Mouse (Mus musculus) midbrain, embryonic 10.5 days (tissue): ENCODE measurements around the gene Lrrc10. TPM values are rescaled to one million over a fixed set of nuclear protein-coding genes. Genes with fewer than 3 reads are reported as not detected.
A peak's percentile ranks its signal among the peaks of the same experiment; 100 is the strongest.
"Not testable (repeated sequence)": the region's sequence is repeated elsewhere in the genome, so short reads cannot be mapped to it uniquely, and the experiment has no call there.

ENCODE experiments used
- DNase-seq: peaks from one replicate; pipeline ENCODE4 v3.0.0-alpha.2; 2017; ENCODE audit warnings: low spot score
- H3K27ac ChIP-seq: fragments of 300-500 bp; sonication (generic); replicated peaks from 2 replicates; pipeline ENCODE4 v1.5.1; 2016; ENCODE audit warnings: mild to moderate bottlenecking
- H3K27me3 ChIP-seq: fragments of 300-500 bp; sonication (generic); 2 replicates; pipeline ENCODE4 v1.6.1; 2016; ENCODE audit warnings: low read depth, mild to moderate bottlenecking; ENCODE audit not compliant: poor library complexity, severe bottlenecking
- H3K36me3 ChIP-seq: fragments of 300-500 bp; sonication (generic); 2 replicates; pipeline ENCODE4 v1.6.1; 2016; ENCODE audit warnings: mild to moderate bottlenecking, moderate library complexity
- H3K4me1 ChIP-seq: fragments of 300-500 bp; sonication (generic); 2 replicates; pipeline ENCODE4 v1.6.1; 2016
- H3K4me3 ChIP-seq: fragments of 300-500 bp; sonication (generic); 2 replicates; pipeline ENCODE4 v1.5.1; 2016; ENCODE audit warnings: mild to moderate bottlenecking, moderate library complexity
- H3K9me3 ChIP-seq: fragments of 300-500 bp; sonication (generic); replicated peaks from 2 replicates; pipeline ENCODE4 v1.6.1; 2016; ENCODE audit warnings: mild to moderate bottlenecking
- WGBS: fragments of 180-500 bp; shearing (Covaris S2); methylation state at CpG from one replicate; pipeline ENCODE4 v1.1.7; 2016; 5-methylcytosine and 5-hydroxymethylcytosine counted together
- polyA plus RNA-seq: library from polyadenylated mRNA; unstranded; fragments of >200 nt; fragmentation: Nextera tagmentation; extraction: Ambion mirVana; gene quantifications from 2 replicates; pipeline ENCODE4 v1.2.1, GENCODE M21; 2016

Gene Lrrc10
- polyA plus RNA-seq, 1 experiment from 2014 or later, result 0.11 TPM

DNA sequence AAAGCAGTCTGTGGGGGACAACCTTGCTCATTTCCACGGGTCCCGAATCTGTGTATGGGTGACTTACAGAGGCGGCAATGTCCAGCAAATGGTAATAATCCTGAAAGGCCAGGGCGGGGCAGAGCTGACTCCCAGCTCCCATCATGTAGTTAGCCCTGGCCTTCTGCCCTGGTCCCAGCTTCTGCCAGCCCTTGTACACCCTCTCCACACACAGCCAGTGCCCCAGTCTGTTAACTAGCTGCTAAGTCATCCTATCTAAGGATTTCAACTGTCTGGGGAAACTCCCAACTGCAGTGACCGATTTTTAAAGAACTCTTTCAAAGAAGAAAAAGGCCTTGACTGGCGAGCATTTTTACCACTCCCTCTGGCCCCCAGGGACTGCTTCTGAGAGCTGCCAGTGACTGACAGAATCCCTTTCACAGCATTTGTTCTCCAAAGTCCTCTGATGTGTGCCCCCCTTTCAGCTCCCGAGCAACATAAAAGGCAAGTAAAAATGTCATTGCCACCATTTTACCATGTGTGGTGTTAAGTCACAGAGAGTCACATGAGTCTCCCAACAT is 26.8 kb upstream of the Lrrc10 start:
- Histone ChIP-seq H3K4me3 (no peak overlapping the region), H3K36me3 (no peaks in the 10 kb centered on the region), H3K27ac (peak overlapping the region; percentile 72), H3K4me1 (peaks cover 39% of the 10 kb centered on the region), H3K9me3 (no peaks in the 10 kb centered on the region), H3K27me3 (peaks cover 12% of the 10 kb centered on the region; the same call in 1 of the 2 replicates)
- no peak for DNase-seq
- WGBS, result 59% methylated on average over 7 of the region's 7 CpGs

DNA sequence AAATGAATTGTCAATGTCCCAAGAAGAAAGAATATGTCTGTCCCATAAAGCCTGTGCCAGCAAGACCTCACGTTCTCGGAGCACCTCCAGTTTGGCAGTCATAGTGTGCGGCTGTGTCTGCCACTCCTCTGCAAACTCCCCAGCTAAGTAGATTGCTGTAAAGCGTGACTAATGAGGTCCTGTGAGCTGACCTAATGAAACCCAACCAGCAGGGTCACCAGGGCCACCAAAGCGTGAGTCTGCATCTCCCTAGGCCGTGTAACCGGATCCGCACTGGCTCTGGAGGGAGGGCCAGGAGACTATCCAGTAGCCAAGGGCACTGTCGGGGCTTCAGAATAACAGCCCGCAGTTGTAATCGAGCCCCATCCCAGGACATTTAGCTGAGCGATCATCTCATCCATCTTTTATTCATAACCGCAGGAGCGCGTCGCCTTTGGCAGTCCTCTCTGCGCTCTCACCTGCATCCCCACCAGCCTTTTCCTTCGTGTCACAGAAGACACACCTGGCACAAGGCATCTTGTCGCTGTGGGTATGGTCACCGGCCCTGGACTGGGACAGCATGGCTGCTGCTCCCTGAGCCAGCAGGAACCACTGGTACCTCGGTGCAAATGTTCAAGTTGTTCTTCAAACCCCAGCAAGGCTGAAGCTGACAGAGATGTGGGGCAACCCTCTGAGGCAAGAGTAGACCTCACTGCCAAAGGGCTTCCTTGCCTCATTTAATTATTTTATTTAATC is 24.0 kb upstream of the Lrrc10 start:
- 23% methylated on average over 21 of the region's 21 CpGs for WGBS
- H3K4me3 ChIP-seq, result no peak overlapping the region
- peak; percentile 61 for DNase-seq
- no peaks in the 10 kb centered on the region for H3K36me3 ChIP-seq
- H3K27me3 ChIP-seq, result peaks cover 38% of the 10 kb centered on the region
- peaks cover 37% of the 10 kb centered on the region for H3K4me1 ChIP-seq
- H3K9me3 ChIP-seq, result no peaks in the 10 kb centered on the region
- H3K27ac ChIP-seq, result no peak overlapping the region

GRCm38 (mm10) chr10:117023693-117024092 is 21.4 kb upstream of the Lrrc10 start:
- Histone ChIP-seq H3K27me3 (peaks cover 38% of the 10 kb centered on the region), H3K36me3 (no peaks in the 10 kb centered on the region), H3K4me1 (peaks cover 31% of the 10 kb centered on the region), H3K27ac (no peak overlapping the region), H3K4me3 (peak overlapping the region; percentile 9; the same call in 1 of the 2 replicates), H3K9me3 (no peaks in the 10 kb centered on the region)
- 71% methylated on average over 16 of the region's 16 CpGs for whole genome bisulfite sequencing
- no peak for DNase-seq

DNA sequence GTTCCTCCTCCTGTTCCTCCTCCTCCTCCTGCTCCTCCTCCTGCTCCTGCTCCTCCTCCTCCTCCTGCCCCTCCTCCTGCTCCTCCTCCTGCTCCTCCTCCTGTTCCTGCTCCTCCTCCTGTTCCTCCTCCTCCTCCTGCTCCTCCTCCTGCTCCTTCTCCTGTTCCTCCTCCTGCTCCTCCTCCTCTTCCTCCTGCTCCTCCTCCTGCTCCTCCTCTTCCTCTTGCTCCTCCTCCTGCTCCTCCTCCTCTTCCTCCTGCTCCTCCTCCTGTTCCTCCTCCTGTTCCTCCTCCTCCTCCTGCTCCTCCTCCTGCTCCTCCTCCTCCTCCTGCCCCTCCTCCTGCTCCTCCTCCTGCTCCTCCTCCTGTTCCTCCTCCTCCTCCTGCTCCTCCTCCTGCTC is 19.4 kb upstream of the Lrrc10 start:
- H3K27ac ChIP-seq, H3K4me3 ChIP-seq, H3K9me3 ChIP-seq, H3K36me3 ChIP-seq, DNase-seq: not testable (repeated sequence)
- H3K27me3 ChIP-seq, result peaks cover 35% of the 10 kb centered on the region
- H3K4me1 ChIP-seq, result peaks cover 23% of the 10 kb centered on the region

DNA sequence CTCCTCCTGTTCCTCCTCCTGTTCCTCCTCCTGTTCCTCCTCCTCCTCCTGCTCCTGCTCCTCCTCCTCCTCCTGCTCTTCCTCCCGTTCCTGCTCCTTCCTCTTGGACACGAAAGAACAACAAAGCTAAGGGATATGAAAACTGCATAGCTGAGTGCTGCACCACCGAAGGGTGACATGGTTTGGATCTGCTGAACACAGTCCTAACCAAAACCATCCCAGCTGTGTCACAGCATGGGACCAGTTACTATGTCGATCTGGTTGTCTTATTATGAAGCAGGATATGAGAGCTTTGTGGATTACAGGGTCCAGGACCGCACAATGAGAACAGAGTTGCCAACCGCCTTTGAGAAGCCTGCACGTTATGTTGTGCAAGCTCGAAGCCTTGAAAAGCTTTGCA is 19.0 kb upstream of the Lrrc10 start:
- 82% methylated on average over 8 of the region's 8 CpGs for WGBS
- no peak for DNase-seq
- no peaks in the 10 kb centered on the region for H3K36me3 ChIP-seq
- no peak overlapping the region for H3K4me3 ChIP-seq
- H3K27me3 ChIP-seq, result peaks cover 35% of the 10 kb centered on the region
- H3K9me3 ChIP-seq, result no peaks in the 10 kb centered on the region
- H3K4me1 ChIP-seq, result peaks cover 19% of the 10 kb centered on the region
- H3K27ac ChIP-seq, result no peak overlapping the region

- Histone ChIP-seq H3K27me3 (0 out of 2 replicates have a peak, but pooled peaks cover under 1% of the 10 kb centered on the region), H3K27ac (no peak overlapping the region), H3K4me3 (no peak overlapping the region), H3K4me1 (peaks cover 11% of the 10 kb centered on the region), H3K9me3 (no peaks in the 10 kb centered on the region), H3K36me3 (no peaks in the 10 kb centered on the region)
- no peak for DNase-seq
- 86% methylated on average over 3 of the region's 3 CpGs for WGBS
Observed at GRCm38 (mm10) chr10:117031160-117031559, 14.0 kb upstream of the Lrrc10 start.

GRCm38 (mm10) chr10:117033785-117034184 is 11.4 kb upstream of the Lrrc10 start:
- H3K27me3 ChIP-seq, result no peaks in the 10 kb centered on the region
- DNase-seq, result peak; percentile 77
- no peak overlapping the region for H3K27ac ChIP-seq
- 37% methylated on average over 8 of the region's 8 CpGs for WGBS
- no peaks in the 10 kb centered on the region for H3K36me3 ChIP-seq
- H3K9me3 ChIP-seq, result no peaks in the 10 kb centered on the region
- peaks cover 6% of the 10 kb centered on the region for H3K4me1 ChIP-seq
- no peak overlapping the region for H3K4me3 ChIP-seq

DNA sequence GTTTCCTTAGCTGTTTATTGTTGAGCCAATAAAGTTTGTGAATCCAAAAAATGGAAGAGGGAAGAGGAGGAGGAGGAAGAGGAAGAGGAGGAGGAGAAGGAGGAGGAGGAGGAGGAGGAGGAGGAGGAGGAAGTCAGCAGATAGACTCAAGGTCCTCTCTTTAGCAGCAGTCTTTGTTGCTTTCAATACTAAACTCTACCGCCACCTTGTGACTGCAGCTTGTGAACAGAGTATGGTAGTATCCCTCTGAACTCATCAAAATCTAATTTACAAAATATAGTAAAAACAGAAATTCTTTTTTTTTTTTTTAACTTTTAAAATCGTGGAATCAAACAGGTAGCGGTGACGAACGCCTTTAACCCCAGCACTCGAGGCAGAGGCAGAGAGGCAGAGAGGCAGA is 4.8 kb upstream of the Lrrc10 start:
- Histone ChIP-seq H3K27me3 (peaks cover under 1% of the 10 kb centered on the region; the same call in 1 of the 2 replicates), H3K36me3 (no peaks in the 10 kb centered on the region), H3K4me1 (peaks cover 15% of the 10 kb centered on the region), H3K4me3 (no peak overlapping the region), H3K9me3 (no peaks in the 10 kb centered on the region), H3K27ac (no peak overlapping the region)
- no peak for DNase-seq
- 79% methylated on average over 6 of the region's 6 CpGs for WGBS

DNA sequence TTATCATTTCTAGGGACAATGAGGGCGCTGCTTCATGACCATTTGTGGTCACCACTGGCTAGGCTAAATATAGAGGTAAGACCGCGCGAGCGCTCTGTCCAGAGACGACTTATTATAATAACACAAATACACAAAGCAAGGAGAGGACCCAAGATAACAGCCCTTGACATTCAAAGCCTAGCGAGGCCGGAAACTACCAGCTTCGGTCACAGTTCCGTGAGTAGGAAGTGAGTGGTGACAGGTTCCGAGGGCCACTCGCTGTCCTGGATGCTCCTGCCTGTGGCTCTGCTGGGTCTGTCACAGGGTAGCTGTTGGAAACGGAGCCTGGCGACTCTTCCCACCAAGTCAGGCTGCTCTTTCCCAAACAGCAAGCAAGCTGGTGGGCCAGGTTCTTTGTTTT is 2.8 kb upstream of the Lrrc10 start:
- no peak for DNase-seq
- Histone ChIP-seq H3K36me3 (no peaks in the 10 kb centered on the region), H3K27me3 (peaks cover 3% of the 10 kb centered on the region; the same call in 1 of the 2 replicates), H3K9me3 (no peaks in the 10 kb centered on the region), H3K4me3 (no peak overlapping the region), H3K27ac (no peak overlapping the region), H3K4me1 (peaks cover 29% of the 10 kb centered on the region)
- 89% methylated on average over 14 of the region's 14 CpGs for WGBS

DNA sequence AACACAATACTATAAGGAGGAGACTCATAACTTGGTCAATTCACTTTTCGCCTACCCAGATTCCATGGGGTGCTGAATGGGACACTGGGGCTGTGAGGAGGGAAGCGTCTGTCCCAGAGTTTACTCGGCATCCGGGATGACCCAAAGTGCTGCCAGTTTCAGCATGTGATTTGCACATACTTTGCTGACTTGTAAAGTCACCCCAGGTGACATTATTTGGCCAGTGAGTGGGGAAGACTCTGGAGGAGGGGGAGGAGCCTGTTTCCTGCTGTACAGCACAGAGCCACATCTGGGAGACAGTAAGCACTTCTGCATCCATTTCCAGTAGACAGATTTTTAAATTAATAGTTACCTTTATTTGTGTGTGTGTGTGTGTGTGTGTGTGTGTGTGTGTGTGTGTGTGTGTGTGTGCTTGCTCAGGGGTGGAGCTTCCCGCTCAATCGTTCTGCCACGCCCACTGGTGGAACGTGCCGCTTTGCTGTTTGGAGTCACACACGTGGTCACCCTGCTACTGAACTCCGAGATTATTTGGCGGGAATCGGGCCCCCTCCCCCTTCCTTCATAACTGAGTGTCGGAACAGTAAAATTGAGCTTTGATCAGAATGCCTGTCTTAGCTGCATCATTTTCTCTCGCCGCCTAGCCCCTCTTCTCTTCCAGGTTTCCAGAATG is 1.5 kb upstream of the Lrrc10 start:
- H3K4me1 ChIP-seq, result peaks cover 29% of the 10 kb centered on the region
- not testable (repeated sequence) for DNase-seq, H3K27ac ChIP-seq, H3K4me3 ChIP-seq, H3K27me3 ChIP-seq, H3K9me3 ChIP-seq, H3K36me3 ChIP-seq
- WGBS, result 56% methylated on average over 16 of the region's 16 CpGs

DNA sequence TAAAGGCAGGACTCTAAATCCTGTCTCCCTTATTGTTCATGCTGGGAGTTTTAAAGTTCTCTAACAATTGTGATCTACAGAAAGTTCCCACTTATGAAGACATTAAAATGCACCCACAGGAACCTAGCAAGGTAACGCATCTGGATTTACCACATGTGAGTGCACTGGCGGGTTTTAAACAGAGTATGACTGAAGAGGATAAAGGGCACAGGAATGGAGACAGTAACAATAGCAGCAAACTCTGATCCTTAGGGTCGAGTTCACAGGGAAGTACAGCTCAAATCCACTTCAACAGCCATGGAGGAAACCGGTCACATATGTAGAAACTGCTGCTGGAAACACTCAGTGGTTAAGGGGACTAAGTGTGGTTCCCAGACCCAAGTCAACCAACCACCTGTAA is 4.1 kb downstream of the Lrrc10 start:
- peaks cover 62% of the 10 kb centered on the region for H3K36me3 ChIP-seq
- WGBS, result 83% methylated on average over 4 of the region's 4 CpGs

GRCm38 (mm10) chr10:117049961-117050597 is 4.9 kb downstream of the Lrrc10 start:
- H3K27ac ChIP-seq, result no peak overlapping the region
- no peak for DNase-seq
- peaks cover 3% of the 10 kb centered on the region; the same call in 1 of the 2 replicates for H3K27me3 ChIP-seq
- H3K9me3 ChIP-seq, result no peaks in the 10 kb centered on the region
- WGBS, result 88% methylated on average over 4 of the region's 4 CpGs
- peaks cover 19% of the 10 kb centered on the region for H3K4me1 ChIP-seq
- peaks cover 70% of the 10 kb centered on the region for H3K36me3 ChIP-seq
- no peak overlapping the region for H3K4me3 ChIP-seq

More for the DNA sequence above, 4.1 kb downstream of the Lrrc10 start:
- Histone ChIP-seq H3K4me1 (peaks cover 20% of the 10 kb centered on the region), H3K27me3 (peaks cover 3% of the 10 kb centered on the region; the same call in 1 of the 2 replicates), H3K27ac (no peak overlapping the region), H3K9me3 (no peaks in the 10 kb centered on the region), H3K4me3 (no peak overlapping the region)
- DNase-seq, result no peak
